Mouse (Mus musculus): ENCODE data around the gene Atrnl1.

The Atrnl1 gene

DNA sequence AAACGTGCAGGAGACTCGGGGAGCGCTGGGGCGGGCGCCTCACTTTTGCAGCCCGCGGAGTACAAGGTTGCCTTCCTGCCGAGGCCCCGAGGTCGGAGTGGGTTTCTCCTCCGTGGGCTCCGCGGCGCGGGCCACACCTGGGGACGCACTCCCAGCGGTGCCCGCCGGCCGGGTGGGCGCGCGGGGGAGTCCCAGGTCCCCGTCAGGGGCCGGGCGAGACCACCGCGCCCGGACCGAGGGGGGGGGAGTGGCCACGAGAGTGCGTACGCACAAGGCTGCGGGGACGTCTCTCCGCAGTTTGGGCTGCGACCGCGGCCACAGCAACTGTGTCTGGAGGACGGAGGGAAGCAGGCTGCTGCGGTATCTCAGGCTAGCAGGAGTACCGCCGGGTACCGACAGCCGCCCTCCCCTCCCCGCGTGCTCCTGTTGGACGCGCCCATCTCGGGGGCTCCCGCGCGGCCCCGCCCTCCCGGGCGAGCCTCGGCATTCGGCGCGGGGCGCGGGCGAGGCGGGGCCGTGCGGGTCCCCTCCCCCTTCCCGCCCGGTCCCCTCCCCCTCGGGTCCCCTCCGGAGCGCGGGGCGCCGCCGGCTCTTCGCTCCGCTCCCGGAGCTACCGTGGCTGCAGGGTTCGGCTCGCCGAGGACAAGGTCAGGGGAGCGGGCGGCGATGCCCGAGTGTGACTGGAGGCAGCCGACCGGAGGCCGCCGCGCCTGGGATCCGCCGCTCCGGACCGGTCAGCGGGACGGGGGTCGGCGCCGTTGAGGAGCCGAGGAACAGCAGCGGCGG is at the start of gene Atrnl1:
Gene Atrnl1, plus strand, starts transcription at position 559 of the 786 bp plus-strand sequence.
- DNase-seq (ENCODE audit: extremely low read depth, low read depth): peak; percentile 83

DNA sequence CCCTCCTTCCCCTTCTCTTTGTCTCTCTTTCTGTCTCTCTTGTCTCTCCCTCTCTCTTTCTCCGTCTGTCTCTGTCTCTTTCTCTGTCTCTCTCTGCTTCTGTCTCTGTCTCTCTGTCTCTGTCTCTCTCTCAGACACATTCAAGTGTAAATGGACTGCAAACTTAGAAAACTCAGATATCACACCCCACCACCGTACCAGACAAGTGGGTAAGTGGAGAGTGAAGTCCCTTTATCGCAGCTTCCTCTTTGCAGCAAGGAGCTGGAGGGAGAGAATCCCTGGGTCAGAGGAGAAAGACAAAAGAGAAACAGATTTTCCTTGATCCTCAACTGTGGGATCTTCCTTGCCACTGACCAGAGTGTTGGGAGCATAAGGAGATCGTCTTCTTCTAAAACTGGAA is 49.3 kb upstream of the Atrnl1 start:
- DNase-seq (ENCODE audit: extremely low read depth, low read depth): peak; percentile 53

DNA sequence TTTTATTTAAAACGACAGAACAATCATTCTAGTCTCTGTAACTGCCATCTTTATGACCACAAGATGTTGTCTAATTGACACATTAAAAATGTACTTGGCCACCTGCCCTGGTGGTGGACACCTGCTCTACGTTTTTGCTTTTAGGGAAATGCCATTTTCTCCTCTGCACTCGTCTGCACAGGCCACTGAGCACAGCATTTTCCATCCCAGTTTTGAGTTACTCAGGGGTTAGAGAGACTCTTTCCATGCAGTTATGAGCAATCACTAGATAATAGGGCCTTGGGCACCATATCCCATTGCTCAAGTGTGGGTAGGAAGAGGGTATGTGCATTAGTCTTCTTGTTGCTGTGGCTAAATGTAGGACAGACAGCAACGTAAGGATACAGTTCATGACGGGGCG is 41.8 kb upstream of the Atrnl1 start:
- DNase-seq (ENCODE audit: extremely low read depth, low read depth): no peak

GRCm38 (mm10) chr19:57572360-57573237 is 38.2 kb upstream of the Atrnl1 start:
- DNase-seq (ENCODE audit: extremely low read depth, low read depth): no peak

DNA sequence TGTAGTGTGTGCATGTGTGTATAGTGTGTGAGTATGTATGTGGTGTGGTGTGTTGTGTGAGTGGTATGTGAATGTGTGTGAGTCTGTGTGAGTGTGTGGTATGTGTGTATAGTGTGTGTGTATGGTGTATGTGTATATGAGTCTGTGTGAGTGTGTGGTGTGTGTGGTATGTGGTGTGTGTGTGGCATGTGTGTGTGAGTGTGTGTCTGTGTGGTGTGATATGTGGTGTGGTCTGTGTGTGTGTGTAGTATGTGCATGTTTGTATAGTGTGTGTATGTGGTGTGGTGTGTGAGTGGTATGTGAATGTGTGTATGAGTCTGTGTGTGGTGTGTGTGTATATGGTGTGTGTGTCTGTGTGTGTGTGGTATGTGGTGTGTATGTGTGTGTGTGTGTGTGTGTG is 37.4 kb upstream of the Atrnl1 start:
- no peak for DNase-seq (ENCODE audit: extremely low read depth, low read depth)

GRCm38 (mm10) chr19:57575027-57575426 is 35.8 kb upstream of the Atrnl1 start:
- DNase-seq (ENCODE audit: extremely low read depth, low read depth): no peak

- DNase-seq (ENCODE audit: extremely low read depth, low read depth): no peak
Observed at GRCm38 (mm10) chr19:57576836-57577235, 34.0 kb upstream of the Atrnl1 start.

GRCm38 (mm10) chr19:57577256-57577655 is 33.6 kb upstream of the Atrnl1 start:
- no peak for DNase-seq (ENCODE audit: extremely low read depth, low read depth)

- DNase-seq (ENCODE audit: extremely low read depth, low read depth): no peak
Observed at GRCm38 (mm10) chr19:57580962-57581361, 29.9 kb upstream of the Atrnl1 start.

GRCm38 (mm10) chr19:57585231-57585792 is 25.5 kb upstream of the Atrnl1 start:
- DNase-seq (ENCODE audit: extremely low read depth, low read depth): no peak

- DNase-seq (ENCODE audit: extremely low read depth, low read depth): peak; percentile 66
Observed at GRCm38 (mm10) chr19:57586172-57586571, 24.7 kb upstream of the Atrnl1 start.

GRCm38 (mm10) chr19:57589516-57589915 is 21.3 kb upstream of the Atrnl1 start:
- no peak for DNase-seq (ENCODE audit: extremely low read depth, low read depth)

DNA sequence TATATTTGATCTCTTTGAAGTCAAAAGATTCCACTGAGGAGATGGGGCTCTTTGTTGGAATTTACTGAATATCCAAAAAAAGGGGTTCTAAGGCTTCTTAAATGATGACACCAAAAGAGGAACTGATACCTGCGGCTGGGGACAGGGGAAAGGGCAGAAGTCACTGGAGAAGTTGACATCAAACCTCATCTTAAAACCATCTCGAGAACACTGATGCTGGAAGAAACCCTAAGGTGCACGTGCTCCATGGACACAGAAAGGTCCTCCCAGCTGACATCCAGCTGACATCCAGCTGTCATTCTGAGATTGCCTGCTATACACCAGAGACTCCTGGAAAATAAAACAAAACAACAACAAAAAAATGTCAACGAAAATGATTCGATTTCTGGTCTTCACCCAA is 19.9 kb upstream of the Atrnl1 start:
- DNase-seq (ENCODE audit: extremely low read depth, low read depth): no peak

- no peak for DNase-seq (ENCODE audit: extremely low read depth, low read depth)
Observed at GRCm38 (mm10) chr19:57591631-57592030, 19.2 kb upstream of the Atrnl1 start.

- no peak for DNase-seq (ENCODE audit: extremely low read depth, low read depth)
Observed at GRCm38 (mm10) chr19:57592355-57592754, 18.5 kb upstream of the Atrnl1 start.

- DNase-seq (ENCODE audit: extremely low read depth, low read depth): no peak
Observed at GRCm38 (mm10) chr19:57599126-57599525, 11.7 kb upstream of the Atrnl1 start.

DNA sequence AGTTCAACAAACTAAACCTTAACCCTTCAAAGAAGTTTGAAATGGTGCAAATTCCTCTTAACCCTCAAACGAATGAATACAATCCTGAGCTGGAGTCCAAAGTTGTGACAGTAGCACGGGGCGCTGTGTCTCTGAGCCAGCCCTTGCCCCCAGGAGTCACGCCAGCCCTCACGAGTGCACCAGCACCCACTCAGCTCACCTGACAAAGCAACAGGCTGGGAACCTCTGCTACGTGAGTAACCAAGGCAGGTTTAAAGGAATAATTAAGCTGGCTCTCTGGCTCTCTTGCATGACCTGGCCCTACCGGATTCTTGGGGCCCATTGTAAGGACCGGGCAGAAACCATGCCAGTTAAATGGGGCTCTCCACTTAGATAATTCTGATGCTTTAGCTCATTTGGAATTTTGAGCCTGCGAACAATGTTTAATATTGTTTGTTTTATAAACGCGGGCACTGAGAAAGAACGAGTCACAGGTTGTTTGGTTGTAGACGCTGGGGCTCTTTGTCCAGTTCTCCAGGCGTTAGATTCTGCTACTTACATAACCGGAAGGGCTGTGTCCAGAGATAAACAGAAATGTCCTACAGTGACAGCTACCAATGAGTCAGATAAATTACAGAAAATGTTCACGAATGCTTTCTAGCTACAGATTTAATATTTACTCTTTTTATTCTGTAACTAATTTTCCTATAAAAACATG is 10.5 kb upstream of the Atrnl1 start:
- peak; percentile 63 for DNase-seq (ENCODE audit: extremely low read depth, low read depth)

- no peak for DNase-seq (ENCODE audit: extremely low read depth, low read depth)
Observed at GRCm38 (mm10) chr19:57600930-57601328, 9.9 kb upstream of the Atrnl1 start.

DNA sequence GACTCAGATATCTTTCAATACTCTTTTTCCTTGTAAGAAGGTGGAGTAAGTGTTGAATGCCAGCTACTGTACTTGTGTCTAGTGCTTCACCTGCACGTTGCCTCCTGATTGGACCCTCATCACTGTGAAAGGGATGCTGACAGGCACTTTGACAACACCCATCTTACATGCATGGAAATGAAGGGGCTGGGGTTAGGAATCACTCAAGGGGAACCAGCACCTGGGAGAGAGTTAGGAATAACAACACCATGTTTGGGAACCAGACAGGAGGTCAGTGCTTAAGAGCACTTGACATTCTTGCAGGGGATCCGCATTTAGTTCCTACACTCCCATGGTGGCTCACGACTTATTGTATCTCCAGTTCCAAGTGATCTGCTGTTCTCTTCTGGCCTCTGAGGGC is 7.2 kb upstream of the Atrnl1 start:
- DNase-seq (ENCODE audit: extremely low read depth, low read depth): no peak

GRCm38 (mm10) chr19:57605941-57606340 is 4.9 kb upstream of the Atrnl1 start:
- peak; percentile 87 for DNase-seq (ENCODE audit: extremely low read depth, low read depth)

DNA sequence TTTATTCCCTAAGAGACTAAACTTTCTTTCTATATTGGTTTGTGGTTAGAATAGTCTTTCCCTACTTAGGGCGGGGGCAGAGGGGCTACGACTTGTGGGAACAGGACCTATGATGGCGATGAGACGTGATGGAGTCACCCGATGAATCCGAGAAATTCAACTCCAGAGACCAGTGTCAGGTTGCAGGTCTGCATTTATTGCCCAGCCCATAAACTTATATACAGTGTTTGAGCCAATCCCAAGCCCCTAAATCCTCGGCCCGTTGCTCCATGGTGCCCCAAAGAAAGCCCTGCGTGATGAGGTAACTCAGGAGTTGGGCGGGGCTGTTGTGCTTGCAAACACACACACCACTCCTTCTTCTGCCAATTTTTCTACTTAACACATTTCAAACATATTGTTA is 4.5 kb upstream of the Atrnl1 start:
- DNase-seq (ENCODE audit: extremely low read depth, low read depth): peak; percentile 50
